Mouse (Mus musculus) heart, adult 2 months (tissue): Measurements from ENCODE around the gene Cgrrf1.

Experiments
- CTCF ChIP-seq: fragments of 200-600 bp; IDR thresholded peaks from 2 replicates; pipeline ENCODE4 v1.8.1; 2022; ENCODE audit warnings: antibody characterized with exemption, mild to moderate bottlenecking, moderate library complexity
- EP300 ChIP-seq: fragments of 200-500 bp; IDR thresholded peaks from 2 replicates; pipeline ENCODE4 v1.6.1; 2011; ENCODE audit warnings: low read depth, low read length, control low read depth; ENCODE audit not compliant: insufficient read depth
- POLR2A ChIP-seq: fragments of 200-500 bp; IDR thresholded peaks from 2 replicates; pipeline ENCODE4 v1.6.1; 2011; ENCODE audit warnings: mild to moderate bottlenecking, low read depth, low read length, control low read depth; ENCODE audit not compliant: insufficient read depth

- TF ChIP-seq POLR2A (no peak), CTCF (peak; percentile 20; the same call in 1 of the 2 replicates), EP300 (no peak)
These were observed 53.5 kb downstream of the Cgrrf1 start for GRCm38 (mm10) chr14:46885429-46885755.
